In the genomic region with DNA sequence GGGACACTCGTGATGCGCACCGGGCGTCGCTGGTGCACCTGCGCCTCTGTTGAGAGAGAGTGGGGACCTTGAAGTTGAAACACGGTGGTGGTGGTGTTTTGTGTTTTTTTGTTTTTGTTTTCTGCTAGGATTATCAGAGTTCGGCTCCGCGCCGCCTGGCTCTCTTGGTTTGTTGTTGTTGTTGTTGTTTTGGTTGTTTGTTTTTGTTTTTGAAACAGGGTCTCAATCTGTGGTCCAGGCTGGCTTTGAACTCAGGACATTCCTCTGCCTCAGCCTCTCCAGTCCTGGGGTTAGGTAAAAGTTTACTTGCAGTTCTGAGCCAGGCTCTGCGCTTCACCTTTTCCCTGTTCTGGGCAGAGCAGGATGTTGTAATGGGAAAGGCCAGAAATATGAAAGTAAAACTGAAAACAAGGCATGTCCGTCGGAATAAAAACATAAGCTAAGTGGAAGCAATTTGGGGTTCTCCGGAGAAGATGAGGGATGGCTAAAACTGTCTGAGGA, we compare ENCODE assay signal across 8 mouse cellular contexts. TPM values are rescaled to one million over a fixed set of nuclear protein-coding genes. Genes with fewer than 3 reads are reported as not detected.
DNase-seq lines count a peak whose midpoint lies in the region; ATAC-seq and TF ChIP-seq lines count a peak whose summit lies in the region.

No protein-coding gene starts in this region.

- peak overlapping the region; percentile 94 for H3K4me3 ChIP-seq in megakaryocyte, embryonic 14.5 days (replicated peaks)
- H3K4me3 ChIP-seq in embryonic facial prominence, embryonic 14.5 days (ENCODE audit: low read depth, low read length) = peak overlapping the region; percentile 81
- peak overlapping the region; percentile 98 for H3K4me3 ChIP-seq in intestine, embryonic 15.5 days (replicated peaks)
- peak overlapping the region; percentile 91 for H3K4me3 ChIP-seq in lung, postnatal 0 days (ENCODE audit: low read depth, low read length)

- peak overlapping the region; percentile 81 for H3K9ac ChIP-seq in embryonic facial prominence, embryonic 14.5 days (ENCODE audit: low read depth, low read length)
- peak overlapping the region; percentile 92 for H3K9ac ChIP-seq in intestine, embryonic 15.5 days
- peak overlapping the region; percentile 72 for H3K9ac ChIP-seq in lung, postnatal 0 days (replicated peaks; ENCODE audit: low read depth)

- H3K27me3 ChIP-seq in megakaryocyte, embryonic 14.5 days (replicated peaks) = no peaks in the 10 kb centered on the region
- H3K27me3 ChIP-seq in embryonic facial prominence, embryonic 14.5 days (replicated peaks; ENCODE audit: control insufficient read depth, insufficient read depth, low read length) = no peaks in the 10 kb centered on the region
- no peaks in the 10 kb centered on the region for H3K27me3 ChIP-seq in intestine, embryonic 15.5 days (replicated peaks)
- H3K27me3 ChIP-seq in lung, postnatal 0 days (replicated peaks; ENCODE audit: insufficient read depth, low read length) = no peaks in the 10 kb centered on the region

- H3K4me2 ChIP-seq in embryonic facial prominence, embryonic 14.5 days (ENCODE audit: low read depth, low read length) = peak overlapping the region; percentile 78
- peak overlapping the region; percentile 81 for H3K4me2 ChIP-seq in intestine, embryonic 15.5 days (replicated peaks)
- peak overlapping the region; percentile 67 for H3K4me2 ChIP-seq in lung, postnatal 0 days (replicated peaks; ENCODE audit: low read depth, low read length)

- ATAC-seq in megakaryocyte, adult 5-6 weeks (ENCODE audit: poor library complexity, severe bottlenecking) = no peak
- ATAC-seq in embryonic facial prominence, embryonic 14.5 days (ENCODE audit: low read depth) = no peak
- ATAC-seq in intestine, embryonic 15.5 days = no peak
- ATAC-seq in lung, postnatal 0 days = no peak

- no peaks in the 10 kb centered on the region for H3K9me3 ChIP-seq in megakaryocyte, embryonic 14.5 days
- H3K9me3 ChIP-seq in embryonic facial prominence, embryonic 14.5 days (ENCODE audit: control insufficient read depth, low read length) = no peaks in the 10 kb centered on the region
- no peaks in the 10 kb centered on the region for H3K9me3 ChIP-seq in intestine, embryonic 15.5 days
- no peaks in the 10 kb centered on the region for H3K9me3 ChIP-seq in lung, postnatal 0 days (ENCODE audit: low read length)

- TF ChIP-seq CTCF in lung, postnatal 0 days (IDR thresholded peaks at IDR 0.05) = no peak

- peak overlapping the region; percentile 83 for H3K27ac ChIP-seq in embryonic facial prominence, embryonic 14.5 days (replicated peaks; ENCODE audit: low read depth, low read length)
- H3K27ac ChIP-seq in intestine, embryonic 15.5 days = peak overlapping the region; percentile 98
- peak overlapping the region; percentile 91 for H3K27ac ChIP-seq in lung, postnatal 0 days (ENCODE audit: low read length)

- H3K4me1 ChIP-seq in megakaryocyte, embryonic 14.5 days = peaks cover 53% of the 10 kb centered on the region
- peaks cover 4% of the 10 kb centered on the region; the same call in 1 of the 2 replicates for H3K4me1 ChIP-seq in embryonic facial prominence, embryonic 14.5 days (ENCODE audit: control insufficient read depth, insufficient read depth, low read length)
- peaks cover 6% of the 10 kb centered on the region; the same call in 1 of the 2 replicates for H3K4me1 ChIP-seq in intestine, embryonic 15.5 days (replicated peaks)
- H3K4me1 ChIP-seq in lung, postnatal 0 days (ENCODE audit: insufficient read depth, low read depth, low read length) = peaks cover 4% of the 10 kb centered on the region; the same call in 1 of the 2 replicates

- H3K36me3 ChIP-seq in megakaryocyte, embryonic 14.5 days (replicated peaks; ENCODE audit: low read length) = peaks cover 35% of the 10 kb centered on the region
- 0 out of 2 replicates have a peak, but pooled peaks cover 6% of the 10 kb centered on the region for H3K36me3 ChIP-seq in embryonic facial prominence, embryonic 14.5 days (ENCODE audit: control insufficient read depth, insufficient read depth, low read length)
- 0 out of 2 replicates have a peak, but pooled peaks cover 4% of the 10 kb centered on the region for H3K36me3 ChIP-seq in intestine, embryonic 15.5 days
- peaks cover 6% of the 10 kb centered on the region; the same call in 1 of the 2 replicates for H3K36me3 ChIP-seq in lung, postnatal 0 days (ENCODE audit: insufficient read depth, low read length)

- DNase-seq in embryonic facial prominence, embryonic 14.5 days (ENCODE audit: low spot score) = no peak
- peak; percentile 69 for DNase-seq in lung, postnatal 0 days (ENCODE audit: low spot score)
- DNase-seq in ovary, adult 18-20 months (ENCODE audit: low spot score) = no peak
- no peak for DNase-seq in thymus, postnatal 0 days (ENCODE audit: low spot score)
- no peak for DNase-seq in cerebellum, postnatal 14 days

- 21% methylated on average over 11 of the region's 15 CpGs for WGBS in embryonic facial prominence, embryonic 14.5 days
- 13% methylated on average over 15 of the region's 15 CpGs for WGBS in intestine, embryonic 15.5 days
- 4% methylated on average over 15 of the region's 15 CpGs for WGBS in lung, postnatal 0 days

- TF ChIP-seq EP300 in lung, postnatal 0 days (IDR thresholded peaks at IDR 0.05) = no peak

RNA-seq across cellular contexts. Expression of a gene that starts 0.9 kb away (rescaled TPM):
- 18.6 and 29.6 TPM in 2 replicates for polyA plus RNA-seq in megakaryocyte, embryonic 14.5 days (2012; ENCODE audit: insufficient read depth, low replicate concordance)
- 13.9 and 14.1 TPM in 2 replicates for total RNA-seq in megakaryocyte, adult 5-6 weeks (2015)
- 15.9 and 16.9 TPM in 2 replicates for total RNA-seq in megakaryocyte, adult 5-6 weeks (2017)
- polyA plus RNA-seq in embryonic facial prominence, embryonic 14.5 days (2014; fragmentation: Nextera tagmentation; extraction: Ambion mirVana) = 6.9 and 7.3 TPM in 2 replicates
- 5.9 and 6.3 TPM in 2 replicates for polyA plus RNA-seq in intestine, embryonic 15.5 days (2015; fragmentation: Nextera tagmentation; extraction: Ambion mirVana)
- 7.2 and 8.1 TPM in 2 replicates for polyA plus RNA-seq in lung, postnatal 0 days (2015; fragmentation: Nextera tagmentation; extraction: Ambion mirVana)
- polyA plus RNA-seq in thymus, postnatal 0 days (2015; fragmentation: Nextera tagmentation; extraction: Ambion mirVana) = 7.2 and 8.3 TPM in 2 replicates

RNA-seq across cellular contexts. Expression of a gene that starts 5.2 kb away (rescaled TPM):
- not detected in 2 replicates for polyA plus RNA-seq in megakaryocyte, embryonic 14.5 days (2012; ENCODE audit: insufficient read depth, low replicate concordance)
- total RNA-seq in megakaryocyte, adult 5-6 weeks (2015) = 0.05 TPM in 1 of 2 replicates, not detected in the other
- total RNA-seq in megakaryocyte, adult 5-6 weeks (2017) = 0.11 TPM in 1 of 2 replicates, not detected in the other
- 3.7 and 5.0 TPM in 2 replicates for polyA plus RNA-seq in embryonic facial prominence, embryonic 14.5 days (2014; fragmentation: Nextera tagmentation; extraction: Ambion mirVana)
- 0.10 and 0.15 TPM in 2 replicates for polyA plus RNA-seq in intestine, embryonic 15.5 days (2015; fragmentation: Nextera tagmentation; extraction: Ambion mirVana)
- 1.0 and 1.4 TPM in 2 replicates for polyA plus RNA-seq in lung, postnatal 0 days (2015; fragmentation: Nextera tagmentation; extraction: Ambion mirVana)
- 0.73 and 0.87 TPM in 2 replicates for polyA plus RNA-seq in thymus, postnatal 0 days (2015; fragmentation: Nextera tagmentation; extraction: Ambion mirVana)
